Mouse (Mus musculus) embryonic stem cell, embryonic (primary cell): Measurements from ENCODE around the gene Rnf138rt1.

Source experiments
- CTCF ChIA-PET, 4 experiments: fragments of 300-600 bp in 2 of 4; fragments of 350-600 bp in 2 of 4; sonication (Branson Sonifier 250); formaldehyde crosslinking; loops; one replicate each; lab custom pipeline; 2022; ENCODE audit warnings: inconsistent platforms in 2 of 4; lab: Charles Lee
- POLR2A ChIA-PET, 4 experiments: fragments of 300-600 bp in 2 of 4; fragments of 350-600 bp in 2 of 4; sonication (Branson Sonifier 250); formaldehyde crosslinking; loops; one replicate each; lab custom pipeline; 2022; ENCODE audit warnings: antibody characterized with exemption in 4 of 4, inconsistent platforms in 1 of 4; lab: Charles Lee

Rnf138rt1 gene

DNA sequence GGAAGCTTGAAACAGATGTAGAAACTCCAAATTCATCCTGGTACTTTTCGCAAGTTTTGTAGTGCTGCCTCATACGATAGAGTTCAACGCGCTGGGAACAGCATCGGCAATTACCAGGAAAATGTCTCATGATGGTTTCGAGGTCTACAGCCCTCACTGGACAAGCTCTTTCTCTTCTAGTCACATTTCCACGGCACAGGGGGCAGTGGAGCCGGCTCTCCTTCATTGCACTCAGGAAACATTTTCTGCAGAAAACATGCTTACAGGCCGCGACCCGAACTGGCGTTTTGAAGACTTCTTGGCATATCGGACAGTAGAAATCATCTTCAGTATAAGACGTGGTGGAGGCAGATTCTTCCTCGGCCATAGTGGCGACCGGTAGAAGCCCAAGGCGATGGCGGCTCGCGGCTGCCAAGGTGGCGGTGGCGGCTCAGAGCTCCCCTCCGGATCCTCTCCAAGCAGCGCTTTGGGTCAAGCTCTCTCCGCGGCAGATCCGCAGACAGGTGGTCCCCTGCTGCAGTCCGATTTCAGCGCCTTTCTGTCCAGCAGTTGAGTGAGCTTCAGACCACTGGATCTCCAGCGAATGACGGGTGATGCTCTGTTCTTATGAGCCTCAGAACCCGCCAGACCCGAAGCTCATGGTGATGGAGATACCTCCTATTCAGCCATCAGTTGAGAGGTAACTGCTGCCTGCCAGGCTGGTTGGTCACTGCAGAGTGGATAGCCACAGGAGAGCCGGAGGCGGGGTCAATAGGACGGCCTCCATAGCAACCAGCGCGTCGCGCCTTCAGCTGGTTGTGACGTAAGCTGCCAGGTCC is at the start of gene Rnf138rt1:
Rnf138rt1 (minus strand) TSS at position 713 of the 818 bp plus-strand sequence.
- ChIA-PET POLR2A (interaction anchor here in 2 of 4 experiments (1.0 to 1.6 kb wide), 3 partner anchors 148 to 315 kb away, joined by 3 read pairs; partner anchors contain the start of genes Ap1s2 (in 2 of the 2) and Siah1b (in 1 of the 2)), CTCF (no interaction called here)

DNA sequence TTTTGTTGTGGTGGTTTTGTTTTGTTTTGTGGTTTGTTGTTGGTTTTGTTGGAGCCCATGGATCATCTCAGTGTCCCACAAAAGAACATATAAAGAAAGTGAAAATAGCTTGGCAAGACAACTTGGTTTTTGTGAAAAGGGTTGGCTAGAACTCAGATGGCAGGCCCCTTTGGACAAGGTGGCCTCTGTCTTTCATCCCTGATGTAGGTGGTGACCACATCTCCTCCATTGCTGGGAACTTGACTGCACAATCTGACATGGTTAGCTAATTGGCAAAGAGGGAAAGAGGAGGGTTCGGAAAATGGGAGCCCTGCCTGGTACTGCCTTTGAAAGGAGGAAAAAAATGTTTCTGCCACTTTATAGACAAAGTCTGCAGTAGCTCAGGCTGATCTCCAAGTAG is 46.1 kb upstream of the Rnf138rt1 start:
- POLR2A ChIA-PET = no interaction called here
- CTCF ChIA-PET = no interaction called here

DNA sequence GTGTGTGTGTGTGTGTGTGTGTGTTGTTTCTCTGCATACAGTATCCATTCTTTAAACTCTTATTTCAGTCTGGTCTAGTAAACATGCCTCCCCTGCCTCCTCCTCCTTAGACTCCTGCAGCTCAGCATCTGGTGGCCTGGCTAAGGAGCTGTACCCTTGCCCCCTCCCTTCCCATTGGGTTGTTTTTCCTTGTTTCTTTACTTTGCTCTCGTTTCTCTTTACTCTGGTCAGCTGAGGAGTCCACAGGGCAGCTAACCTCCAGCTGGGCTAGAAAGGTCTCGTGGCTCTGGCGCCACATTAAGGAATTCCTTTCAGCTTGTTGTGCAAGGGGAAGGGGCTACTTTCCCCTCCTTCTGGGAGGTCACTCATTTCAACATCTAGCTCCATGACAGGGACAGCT is 5.2 kb upstream of the Rnf138rt1 start:
- ChIA-PET POLR2A (no interaction called here), CTCF (no interaction called here)

DNA sequence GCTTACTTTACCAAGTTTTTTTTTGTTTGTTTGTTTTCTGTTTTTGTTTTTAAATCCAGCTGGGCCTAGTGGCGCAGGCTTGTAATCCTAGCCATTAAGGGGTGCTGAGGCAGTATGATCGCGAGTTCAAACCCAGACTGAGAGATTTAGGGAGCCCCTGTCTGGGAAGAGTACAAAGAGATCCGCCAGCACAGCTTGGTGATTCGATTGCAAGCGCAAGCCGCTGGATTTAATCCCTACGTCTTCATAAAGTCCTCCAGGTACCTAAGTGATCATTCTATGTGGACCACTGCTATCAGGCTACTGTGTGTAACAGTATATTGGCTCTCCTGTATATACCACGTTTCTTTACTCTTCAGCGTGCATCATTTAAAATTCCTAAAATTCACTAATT is 303 bp upstream of the Rnf138rt1 start:
- ChIA-PET CTCF (no interaction called here), POLR2A (interaction anchor here in 2 of 4 experiments (1.2 to 1.6 kb wide), 2 partner anchors 148 to 315 kb away, joined by 3 read pairs; partner anchors contain the start of genes Ap1s2 (in 1 of the 2) and Siah1b (in 1 of the 2))

DNA sequence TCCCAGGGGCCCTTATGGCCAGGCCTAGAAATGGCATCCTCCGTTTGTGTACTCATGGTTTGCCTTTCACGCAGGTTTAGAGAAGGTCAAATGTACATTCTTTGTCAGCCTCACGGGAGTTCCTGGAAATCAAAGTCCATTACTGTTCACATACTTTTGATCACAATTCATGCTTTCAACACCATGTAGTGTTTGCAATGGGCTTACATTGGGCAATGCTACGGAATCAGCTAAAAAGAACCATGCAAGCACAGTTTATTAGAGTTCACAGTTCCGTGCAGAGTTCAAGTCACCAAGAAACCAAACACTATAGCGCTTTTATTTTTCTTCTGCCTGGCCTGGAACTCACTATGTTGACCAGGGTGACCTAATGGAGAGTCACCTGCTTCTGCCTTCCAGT is 15.1 kb downstream of the Rnf138rt1 start:
- ChIA-PET CTCF (no interaction called here), POLR2A (interaction anchor here in 2 of 4 experiments (0.6 to 0.7 kb wide), 2 partner anchors 130 to 756 kb away, joined by 3 read pairs; no protein-coding TSS in a partner anchor)

DNA sequence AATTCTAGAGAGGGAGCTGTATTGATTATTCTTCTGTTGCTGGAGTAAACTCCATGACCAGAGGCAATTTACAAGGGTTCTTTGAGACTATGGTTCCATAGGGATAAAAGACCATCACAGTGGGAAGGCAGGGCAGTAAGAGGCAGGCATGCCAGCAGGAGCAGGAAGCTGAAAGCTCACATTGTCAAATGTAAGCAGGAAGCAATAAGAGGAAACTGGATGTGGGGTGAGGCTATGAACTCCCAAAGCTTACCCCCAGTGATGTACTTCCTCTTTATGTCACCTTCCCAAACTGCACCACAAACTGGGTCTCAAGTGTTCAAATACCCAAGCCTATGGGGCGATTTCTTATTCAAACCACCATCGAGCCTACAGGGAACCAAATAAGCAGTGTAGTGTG is 17.2 kb downstream of the Rnf138rt1 start:
- ChIA-PET CTCF (no interaction called here), POLR2A (no interaction called here)

DNA sequence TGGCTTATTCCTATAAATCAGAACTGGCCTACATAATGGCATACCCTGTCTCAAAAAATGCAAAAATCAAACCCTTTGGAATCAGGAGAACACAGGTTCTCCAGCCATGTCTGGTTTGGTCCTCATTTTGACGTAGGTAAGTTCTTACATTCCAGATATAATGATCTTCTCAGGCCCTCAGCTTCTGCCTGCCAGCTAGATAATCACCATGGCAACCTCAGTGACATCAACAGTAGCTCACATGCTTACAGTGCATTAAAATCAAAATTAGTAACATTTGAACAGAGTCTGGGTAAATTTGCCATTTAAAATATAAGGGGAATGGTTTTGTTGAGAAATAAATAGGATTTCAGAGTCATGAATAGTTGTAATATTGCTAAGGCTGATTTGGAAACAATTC is 22.2 kb downstream of the Rnf138rt1 start:
- CTCF ChIA-PET = interaction anchor here in 1 of 4 experiments (0.6 kb wide), 1 partner anchor 761 kb away, joined by 3 read pairs; no protein-coding TSS in a partner anchor
- POLR2A ChIA-PET = interaction anchor here in 1 of 4 experiments (0.7 kb wide), 1 partner anchor 48 kb away, joined by 3 read pairs; no protein-coding TSS in a partner anchor

DNA sequence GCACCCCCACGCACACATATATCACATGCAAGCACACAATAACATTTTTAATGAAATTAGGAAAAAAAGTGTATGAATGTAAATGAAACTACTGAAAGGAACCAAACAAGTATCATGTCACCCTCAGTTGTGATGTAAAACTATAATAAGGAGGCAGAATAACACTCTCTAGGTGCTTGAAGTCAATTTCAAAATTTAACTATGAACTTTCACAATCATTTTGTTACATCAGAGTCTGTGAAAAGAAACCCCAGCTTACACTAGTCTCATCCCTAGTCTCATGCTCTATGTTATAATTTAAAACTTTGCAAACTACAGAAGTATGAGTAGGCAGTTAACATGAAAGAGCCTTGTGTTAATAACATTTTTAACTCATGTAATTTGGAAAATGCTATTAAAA is 27.0 kb downstream of the Rnf138rt1 start:
- ChIA-PET CTCF (no interaction called here), POLR2A (no interaction called here)

DNA sequence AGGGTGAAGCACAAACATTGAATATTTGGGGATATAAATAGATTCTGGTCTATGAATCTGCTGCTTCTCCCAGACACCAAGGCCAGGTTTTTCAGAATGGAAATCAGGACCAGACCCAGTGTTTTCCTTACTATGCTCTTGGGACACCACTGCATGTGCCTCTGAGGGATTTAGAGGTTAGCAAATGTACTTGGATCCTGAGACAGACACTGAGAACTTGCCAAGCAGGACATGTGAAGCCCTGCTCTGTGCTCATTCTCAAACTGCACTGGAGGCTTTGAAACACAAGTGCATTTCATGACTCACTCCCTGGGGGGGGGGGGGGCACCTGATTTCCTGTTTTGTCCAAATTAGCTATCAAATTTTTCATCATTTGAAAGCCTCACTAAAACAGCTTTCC is 37.5 kb downstream of the Rnf138rt1 start:
- POLR2A ChIA-PET = interaction anchor here in 2 of 4 experiments (0.6 to 1.5 kb wide), 2 partner anchors 55 to 106 kb away, joined by 3 read pairs; no protein-coding TSS in a partner anchor
- CTCF ChIA-PET = no interaction called here

DNA sequence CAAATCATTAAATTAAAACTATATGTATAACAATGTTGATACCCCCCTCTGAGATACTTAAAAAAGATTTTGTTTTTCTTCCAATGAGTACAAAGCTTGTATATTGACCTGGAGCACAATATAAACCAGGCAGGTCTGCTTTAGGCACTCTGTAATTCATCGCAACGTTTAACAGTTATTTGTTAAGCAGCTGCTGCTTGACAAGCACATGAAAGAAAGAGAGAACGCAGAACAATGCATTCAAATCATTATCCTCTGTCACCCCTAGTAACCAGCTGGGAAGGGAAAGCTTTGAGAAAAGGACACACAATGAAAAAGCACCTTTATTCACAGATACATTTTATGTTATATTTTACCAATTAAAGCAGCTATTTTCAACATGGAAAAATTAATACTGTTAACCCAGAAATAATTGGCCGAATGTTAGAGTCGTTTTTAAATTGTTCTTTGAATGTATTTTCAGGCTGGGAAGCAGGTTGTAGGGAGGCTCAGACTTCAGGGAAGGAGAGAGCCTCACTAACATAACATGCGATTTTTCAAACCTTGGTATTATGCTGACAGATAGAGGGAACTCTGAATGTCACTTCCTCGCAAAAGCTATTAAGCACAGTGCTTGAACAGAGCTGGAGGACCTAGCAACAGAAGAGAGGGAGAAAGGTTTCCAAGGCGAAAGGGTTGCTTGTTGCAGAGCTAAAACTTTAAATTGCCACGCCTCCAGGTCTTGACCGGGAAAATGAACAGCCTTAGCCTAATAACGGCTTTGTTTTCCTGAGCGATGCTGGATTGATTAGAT is 38.1 kb downstream of the Rnf138rt1 start:
- ChIA-PET CTCF (no interaction called here), POLR2A (interaction anchor here in 1 of 4 experiments (1.5 kb wide), 1 partner anchor 56 kb away, joined by 3 read pairs; no protein-coding TSS in a partner anchor)

DNA sequence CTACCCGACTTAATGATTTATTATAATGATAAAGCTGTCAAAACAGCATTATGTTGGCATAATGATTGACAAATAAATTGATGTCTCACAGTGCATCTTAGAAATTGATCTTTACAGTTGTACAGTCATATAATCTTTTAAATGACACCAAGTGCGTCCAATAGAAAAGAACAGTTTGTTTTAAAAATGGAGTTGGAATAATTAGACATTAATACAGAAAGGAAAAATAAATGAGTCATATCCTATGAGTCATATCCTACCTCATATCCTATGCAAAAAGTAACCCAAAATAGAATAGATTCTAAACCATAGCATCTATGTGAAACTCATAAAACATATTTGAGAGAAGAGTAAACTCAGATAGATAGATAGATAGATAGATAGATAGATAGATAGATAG is 40.5 kb downstream of the Rnf138rt1 start:
- ChIA-PET POLR2A (no interaction called here), CTCF (no interaction called here)
